Mouse (Mus musculus) granulocyte monocyte progenitor cell, adult 5-6 weeks (primary cell): ENCODE data around the gene Ppm1l. TPM values are rescaled to one million over a fixed set of nuclear protein-coding genes. Genes with fewer than 3 reads are reported as not detected.
"Not testable (repeated sequence)": the region's sequence is repeated elsewhere in the genome, so short reads cannot be mapped to it uniquely, and the experiment has no call there.

Experiments used
- ATAC-seq: replicated peaks from 2 replicates; pipeline ENCODE4 v1.8.0; 2016; ENCODE audit warnings: mild to moderate bottlenecking, moderate TSS enrichment, inconsistent platforms; ENCODE audit not compliant: poor library complexity, severe bottlenecking
- total RNA-seq, 2 experiments: library from RNA; stranded (forward) in 1 of 2; stranded (reverse) in 1 of 2; fragments of 200-712, 200-1000 nt in 1 of 2; fragments of >200 nt in 1 of 2; fragmentation: Nextera tagmentation in 1 of 2; gene quantifications; 2 replicates each; pipeline ENCODE4 v1.2.3; 2014 to 2017

The Ppm1l gene
- total RNA-seq, 2 experiments from 2014 or later: 0.72 to 1.3 TPM

DNA sequence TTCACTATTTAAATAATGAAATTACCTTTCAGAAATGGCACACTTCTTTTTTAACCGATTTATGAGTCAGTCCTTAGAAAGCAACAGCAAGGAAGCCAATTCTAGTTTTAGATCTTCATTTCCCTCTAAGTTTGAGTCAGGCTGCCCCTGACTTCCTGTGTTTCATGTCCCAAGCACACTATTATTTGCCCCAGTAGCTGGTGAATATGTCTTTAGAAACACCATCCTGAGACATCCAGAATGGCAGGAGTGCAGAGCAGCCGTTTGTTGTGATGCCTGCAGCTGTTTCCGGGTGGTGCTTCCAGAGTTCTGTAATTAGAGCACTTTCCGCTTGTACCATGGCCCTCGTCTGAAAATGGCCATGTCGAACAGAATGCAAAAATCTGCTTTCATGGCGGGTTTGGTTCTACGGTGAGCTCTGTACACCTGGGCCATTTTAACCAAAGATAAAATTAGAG, 208.4 kb downstream of the Ppm1l start:
- peak; percentile 39; the same call in 1 of the 2 replicates for ATAC-seq

DNA sequence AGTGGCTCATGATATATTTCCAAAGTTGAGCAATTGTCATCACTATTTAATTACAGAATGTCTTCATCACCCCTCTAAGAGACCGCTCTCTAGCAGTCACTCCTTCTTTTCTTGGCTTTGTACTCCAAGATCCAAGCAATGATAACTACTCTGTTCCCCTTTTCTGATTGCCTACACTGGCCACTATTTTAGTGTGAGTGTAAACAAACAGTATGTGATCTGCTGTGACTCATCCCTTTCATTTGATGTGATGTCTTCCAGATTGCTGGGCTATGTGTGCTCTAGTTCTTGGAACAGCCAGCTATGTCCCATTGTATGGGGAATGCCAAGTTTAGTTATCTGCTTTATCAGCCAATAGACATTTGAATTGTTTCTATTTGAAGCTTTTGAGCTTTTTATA, 210.7 kb downstream of the Ppm1l start:
- peak; percentile 70 for ATAC-seq

DNA sequence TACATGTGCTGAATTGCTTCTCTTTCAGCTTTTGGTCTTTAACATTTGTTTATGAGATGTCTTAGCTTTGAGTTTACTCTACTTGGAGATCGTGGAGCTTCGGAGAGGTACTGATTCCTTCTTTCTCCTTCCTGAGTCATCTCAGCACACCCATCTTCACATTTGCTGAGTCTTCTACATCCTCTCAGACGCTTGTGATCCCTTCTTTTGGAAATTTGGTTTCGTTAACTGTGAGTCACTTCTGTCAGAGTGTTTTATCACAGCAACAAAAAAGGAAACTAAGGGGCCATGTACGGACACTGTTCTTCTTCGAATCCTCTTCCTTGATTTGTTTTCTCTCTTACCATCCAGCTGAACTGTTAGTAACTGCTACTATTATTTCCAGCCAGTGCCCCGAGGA, 212.9 kb downstream of the Ppm1l start:
- ATAC-seq: no peak

DNA sequence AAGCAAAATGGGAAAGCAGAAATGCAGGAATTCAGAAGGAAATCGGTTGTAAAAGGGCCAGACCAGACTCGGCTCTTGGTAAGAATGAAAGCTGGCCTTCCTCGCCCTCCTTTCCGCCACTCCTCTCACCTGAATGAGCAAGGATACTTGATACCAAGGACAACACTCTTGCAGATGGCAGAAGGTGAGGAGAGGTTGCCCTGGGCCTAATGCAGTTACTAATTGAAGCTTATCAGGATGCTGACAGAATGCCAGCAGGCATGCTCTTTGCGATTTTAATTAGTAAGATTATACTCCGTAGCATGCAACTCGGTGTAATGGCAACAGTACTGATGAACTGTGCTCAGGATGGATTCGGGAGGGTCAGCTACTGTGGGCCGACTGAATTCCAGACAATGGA, 214.8 kb downstream of the Ppm1l start:
- no peak for ATAC-seq

DNA sequence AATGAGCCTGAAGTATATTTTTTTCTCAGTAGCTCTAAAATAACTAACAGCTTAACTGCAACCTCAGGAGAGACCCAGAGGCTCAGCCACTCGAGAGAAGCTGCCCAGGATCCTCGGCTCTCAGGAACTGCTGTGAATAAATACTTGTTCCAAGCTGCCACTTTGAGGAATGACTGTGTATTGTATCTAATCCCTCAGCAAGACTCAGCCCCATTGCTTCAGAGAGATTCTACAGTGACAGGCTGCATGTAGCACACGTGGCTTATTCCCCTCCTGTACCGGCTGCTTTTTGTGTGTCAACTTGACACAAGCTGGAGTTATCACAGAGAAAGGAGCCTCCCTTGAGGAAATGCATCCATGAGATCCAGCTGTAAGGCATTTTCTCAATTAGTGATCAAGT, 216.0 kb downstream of the Ppm1l start:
- ATAC-seq: no peak

DNA sequence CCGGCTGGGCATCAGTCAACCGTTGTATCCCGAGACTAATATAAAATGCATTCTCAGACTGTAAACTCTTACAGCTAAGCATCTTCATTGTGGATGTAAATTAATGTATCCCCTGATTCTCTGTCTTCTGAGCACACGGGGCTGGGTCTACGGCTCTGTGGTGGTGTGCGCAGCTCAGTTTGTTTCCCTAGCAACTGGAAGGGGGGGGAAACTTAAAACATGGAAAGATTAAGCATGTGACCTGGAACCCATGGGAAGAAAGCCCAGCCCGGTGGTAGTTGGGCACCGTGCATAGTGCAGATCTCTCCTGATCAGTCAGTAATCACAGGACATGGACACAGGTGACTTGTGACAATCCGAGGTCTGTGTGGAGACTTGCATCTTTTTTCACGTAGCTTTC, 218.8 kb downstream of the Ppm1l start:
- no peak for ATAC-seq

DNA sequence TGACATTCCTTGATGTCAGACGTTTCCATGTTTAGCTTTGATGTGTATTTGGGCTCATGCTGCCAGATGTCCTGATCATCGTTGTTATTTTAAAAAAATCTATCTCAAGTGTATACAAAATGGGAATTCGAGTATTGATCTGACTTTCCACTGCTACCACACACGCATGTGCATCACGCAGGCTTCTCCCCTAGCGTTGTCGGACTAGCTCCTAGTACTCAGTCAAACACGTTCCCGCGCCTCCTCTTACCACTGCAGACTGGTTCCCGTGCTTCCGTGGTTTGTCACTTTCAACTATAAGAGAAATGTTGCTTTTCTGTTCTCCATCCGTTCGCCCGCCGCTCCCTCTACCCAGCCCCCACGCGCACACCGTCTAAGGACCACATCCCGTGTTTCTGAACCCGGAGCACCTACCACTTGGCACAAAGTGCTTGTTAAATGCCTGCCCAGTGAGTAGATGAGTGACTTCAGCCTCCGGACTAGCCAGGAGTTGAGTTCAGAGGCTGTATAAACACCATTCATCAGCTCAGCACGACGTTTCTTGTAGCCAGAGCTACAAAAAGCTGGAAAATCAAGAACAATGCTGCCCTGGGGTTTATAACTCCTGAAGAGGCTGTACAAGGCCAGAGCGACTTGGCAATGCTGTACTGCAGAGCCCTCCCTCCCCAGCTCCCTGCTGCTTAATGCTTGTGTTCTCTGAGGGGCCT, 219.4 kb downstream of the Ppm1l start:
- ATAC-seq: no peak

DNA sequence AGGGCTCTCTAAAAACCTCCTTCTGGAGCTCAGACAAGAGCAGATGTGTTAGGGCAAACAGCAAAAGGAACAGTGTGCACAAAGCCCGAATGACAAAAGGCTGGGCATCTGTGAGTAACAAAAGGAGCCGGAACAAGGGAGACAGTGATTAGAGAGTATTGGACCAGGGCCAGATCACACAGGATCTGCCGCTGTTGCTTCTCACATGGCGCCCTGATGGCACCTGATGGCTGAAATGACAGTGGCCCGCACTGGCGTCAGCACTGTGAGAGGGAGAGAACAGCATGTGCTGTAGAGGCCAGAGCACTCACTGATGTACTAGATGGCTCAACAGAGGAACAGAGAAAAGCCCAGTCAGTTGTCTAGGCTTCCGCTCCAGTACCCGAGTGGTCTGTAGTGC, 226.3 kb downstream of the Ppm1l start:
- ATAC-seq: no peak

DNA sequence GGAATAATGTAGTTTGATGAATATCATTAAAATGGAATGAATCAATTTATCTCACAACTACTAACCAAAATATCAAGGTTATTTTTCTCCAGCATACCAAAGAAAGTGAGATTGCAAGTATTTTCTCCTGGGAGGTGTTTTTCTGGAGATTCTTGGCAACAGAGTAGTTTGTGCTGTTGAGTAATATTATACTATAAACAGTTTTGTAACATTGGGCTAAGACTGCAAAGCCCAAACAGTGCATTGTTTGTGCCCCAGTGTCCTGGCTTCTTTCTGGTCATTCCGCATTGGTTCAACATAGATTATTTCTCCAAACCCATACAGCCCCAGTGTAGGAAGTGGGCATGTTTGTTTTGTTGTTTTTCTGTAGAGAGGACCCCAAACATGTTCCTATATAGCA, 227.1 kb downstream of the Ppm1l start:
- ATAC-seq: no peak

DNA sequence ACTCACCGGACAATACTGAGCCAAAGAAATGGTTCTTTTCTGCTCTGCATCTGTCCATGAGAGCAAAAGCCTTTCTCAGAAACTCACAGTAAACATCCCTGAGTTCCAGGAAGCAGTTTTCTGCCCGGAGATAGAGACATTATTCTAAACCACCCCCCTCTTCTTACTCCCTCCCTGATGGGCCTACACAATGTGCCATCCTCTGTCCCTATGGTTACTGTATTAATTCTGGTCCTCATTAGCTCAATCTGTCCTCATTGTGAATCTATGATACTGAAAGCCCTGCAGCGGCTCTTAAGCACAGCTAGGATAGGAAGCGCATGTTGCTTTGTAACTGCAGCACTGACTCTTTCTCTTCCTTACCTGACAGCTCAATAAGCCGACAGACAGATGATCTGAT, 228.4 kb downstream of the Ppm1l start:
- ATAC-seq: no peak

DNA sequence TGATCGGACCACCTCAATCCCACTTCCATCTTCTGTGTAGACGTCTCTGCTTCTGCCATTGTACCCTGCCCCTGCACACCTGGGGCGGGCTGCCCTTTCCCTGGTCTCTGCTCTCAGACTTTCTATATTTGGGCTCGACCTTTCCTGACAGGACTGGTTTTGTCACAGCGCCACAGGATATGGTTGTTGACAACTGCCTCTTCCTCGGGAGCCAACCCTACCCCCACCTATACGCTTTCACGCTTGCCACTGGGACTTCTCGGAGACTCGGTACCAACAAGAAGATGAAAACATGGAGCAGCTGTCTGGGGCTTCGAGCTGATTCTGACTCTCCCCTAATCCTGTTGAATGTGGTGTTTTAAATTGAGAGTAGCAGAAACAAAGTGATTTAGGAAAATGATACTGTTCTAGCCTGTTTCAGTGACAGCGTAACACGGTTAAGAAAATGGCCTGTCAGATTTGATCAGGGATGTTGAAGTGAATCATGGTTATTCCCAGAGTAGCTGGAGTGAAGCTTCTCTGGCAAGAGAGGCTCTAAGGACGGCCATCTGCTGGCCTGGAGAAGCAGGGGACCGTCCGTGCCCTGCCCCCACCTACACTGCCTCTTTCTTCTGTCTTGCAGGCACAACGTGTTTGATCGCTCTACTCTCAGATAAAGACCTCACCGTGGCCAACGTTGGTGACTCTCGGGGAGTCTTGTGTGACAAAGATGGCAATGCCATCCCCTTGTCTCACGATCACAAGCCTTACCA, 232.2 kb downstream of the Ppm1l start:
- no peak for ATAC-seq

DNA sequence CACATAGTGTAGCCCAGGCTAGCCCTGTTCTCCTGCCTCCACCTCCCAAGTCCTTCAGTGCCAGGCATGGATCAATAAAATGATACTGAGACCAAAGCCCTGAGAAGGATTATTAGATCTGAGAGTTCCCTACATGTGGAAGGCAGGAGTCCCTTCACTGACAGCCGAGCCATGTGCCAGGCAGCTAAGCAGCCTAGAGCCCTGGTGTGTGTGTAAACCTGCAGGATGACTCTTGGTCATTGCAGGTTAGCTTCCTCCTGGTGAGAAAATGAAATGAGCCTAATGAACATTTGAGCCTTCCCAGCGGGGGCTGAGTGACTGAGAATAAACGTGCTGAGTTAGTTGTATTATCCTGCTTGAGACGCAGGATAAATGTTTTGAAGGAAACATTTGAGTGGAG, 232.9 kb downstream of the Ppm1l start:
- ATAC-seq: no peak

DNA sequence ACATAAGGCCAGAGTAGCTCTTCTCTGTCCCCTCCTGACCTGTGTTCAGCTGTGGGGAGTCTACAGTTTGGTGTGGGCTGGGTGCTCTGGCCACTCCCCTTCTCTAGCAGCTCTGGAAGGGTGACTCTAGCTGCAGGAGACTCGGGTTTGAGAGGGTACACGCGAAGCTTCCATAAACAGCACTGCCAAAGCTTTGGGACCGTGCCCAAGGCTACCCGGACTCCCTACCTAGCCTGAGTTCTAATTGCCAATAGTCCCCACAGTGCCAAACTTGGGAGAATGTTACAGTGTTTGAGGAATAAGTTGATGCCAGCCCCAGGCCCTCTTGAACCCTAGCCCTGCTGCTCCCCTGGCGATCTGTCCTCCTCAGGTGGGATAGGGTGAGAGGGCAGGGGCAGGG, 238.8 kb downstream of the Ppm1l start:
- no peak for ATAC-seq

DNA sequence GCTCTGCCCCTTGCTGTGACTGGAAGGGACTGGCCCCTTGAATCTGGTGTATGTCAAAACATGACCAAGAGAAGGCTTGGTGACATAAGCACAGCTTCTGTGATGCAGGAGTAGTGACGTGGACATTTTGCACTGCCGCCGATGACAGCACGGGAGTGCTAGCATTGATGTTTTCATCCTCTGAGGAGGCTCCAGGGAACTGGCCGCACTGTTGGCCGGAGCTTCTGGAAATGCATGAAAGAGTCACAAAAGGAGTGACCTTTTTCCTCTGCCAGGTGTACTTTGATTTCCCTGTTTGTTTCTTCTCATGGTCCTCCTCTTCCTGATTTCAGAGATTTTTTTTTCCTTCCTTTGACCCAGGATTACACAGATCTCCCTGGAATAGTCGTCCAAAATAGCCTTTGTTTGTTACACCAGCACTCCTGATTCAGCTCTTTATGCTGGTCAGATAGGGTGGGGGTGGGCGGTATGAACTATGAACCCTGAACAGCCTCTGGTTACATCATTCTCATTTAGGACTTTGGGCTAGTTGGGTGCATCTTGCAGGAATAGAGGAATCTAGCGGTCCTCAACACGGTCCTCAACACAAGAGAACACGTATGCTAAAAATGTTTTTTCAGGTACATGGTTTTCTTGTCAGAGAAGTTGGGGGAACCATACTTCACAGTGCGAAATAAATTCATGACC, 239.6 kb downstream of the Ppm1l start:
- ATAC-seq: no peak

DNA sequence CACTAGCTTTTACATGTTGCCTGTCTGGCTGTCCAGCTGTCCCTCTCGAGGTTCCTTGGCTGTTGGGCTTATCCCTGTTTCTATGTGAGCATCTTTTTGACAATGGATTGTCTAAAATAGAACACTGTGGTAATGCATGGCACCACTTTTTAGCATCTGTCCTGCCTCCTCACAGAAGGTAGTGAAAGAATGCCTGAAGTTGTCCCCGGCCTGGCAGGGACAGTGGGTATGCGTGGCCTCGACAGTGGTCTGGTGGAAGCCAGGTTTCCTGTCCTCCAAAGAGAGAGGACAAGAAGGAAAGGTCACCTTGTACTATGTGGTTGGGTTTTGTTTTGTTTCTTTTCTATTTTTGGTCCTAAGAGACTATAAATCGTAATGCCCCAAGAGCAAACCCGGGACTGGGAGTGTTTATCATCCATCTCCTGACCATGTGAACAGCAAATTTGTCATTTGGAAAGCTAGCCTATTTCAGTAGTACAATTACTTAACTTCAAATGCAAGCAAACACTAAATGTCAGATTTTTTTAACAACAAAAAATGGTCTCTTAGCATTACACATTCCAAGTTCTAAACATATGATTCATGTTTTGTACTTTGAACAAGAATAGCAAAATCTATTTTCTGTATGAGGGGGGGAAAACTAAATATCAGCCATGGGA, 242.8 kb downstream of the Ppm1l start:
- no peak for ATAC-seq

DNA sequence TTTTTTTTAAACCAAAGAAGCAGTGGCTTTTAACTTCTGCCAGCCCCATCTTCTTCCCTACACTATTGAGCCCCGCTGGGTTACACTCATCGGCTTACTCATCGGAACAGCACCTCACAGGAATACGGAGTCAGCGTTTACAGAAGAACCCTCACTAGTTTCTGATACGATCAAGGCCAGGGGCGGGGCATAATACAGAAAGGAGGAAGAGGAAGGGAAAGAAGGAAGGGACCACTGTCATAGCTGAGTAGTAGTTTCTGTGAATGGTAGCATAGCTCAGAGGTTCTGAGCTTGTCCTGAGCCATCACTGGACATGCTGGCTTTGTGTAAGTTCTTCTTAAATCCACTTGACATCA, 243.3 kb downstream of the Ppm1l start:
- ATAC-seq: peak; percentile 99

DNA sequence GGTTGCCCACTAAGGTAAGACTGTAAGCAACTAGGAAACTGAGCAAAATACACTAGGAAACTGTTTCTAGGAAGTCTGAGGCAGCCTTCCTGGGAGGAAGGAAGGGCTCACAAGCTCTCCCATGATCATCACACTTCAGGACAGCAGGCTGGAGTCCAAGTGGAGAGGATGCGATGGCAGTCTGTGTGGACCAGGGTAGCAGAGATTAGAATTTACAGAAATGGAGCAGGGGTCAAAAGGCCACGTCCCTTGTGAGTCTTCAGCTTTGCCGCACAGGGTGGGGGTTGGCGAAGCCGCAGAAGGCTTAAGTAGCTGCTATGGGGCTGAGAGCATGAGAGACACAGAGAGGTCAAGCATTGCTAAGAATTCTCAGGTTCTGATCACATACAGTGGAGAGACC, 245.0 kb downstream of the Ppm1l start:
- ATAC-seq: no peak

DNA sequence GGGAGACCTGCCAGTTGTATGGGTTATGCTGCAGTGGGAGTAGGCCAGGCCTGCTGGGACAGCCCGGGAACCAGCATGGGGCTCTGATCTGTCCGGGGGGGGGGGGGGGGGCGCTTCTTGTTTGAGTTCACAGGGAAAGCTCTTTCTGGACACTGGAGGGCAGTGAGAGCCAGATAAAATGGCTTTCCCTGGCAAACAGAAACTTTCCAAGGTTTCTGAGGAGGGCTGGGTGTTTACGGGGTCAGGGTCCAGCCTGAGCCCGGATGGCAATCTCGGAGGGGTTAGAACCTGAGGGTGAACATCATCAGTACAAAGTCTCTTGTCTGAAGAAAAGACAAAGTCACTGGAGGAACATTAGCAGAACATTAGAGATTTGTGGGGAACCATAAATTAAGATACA, 246.7 kb downstream of the Ppm1l start:
- ATAC-seq: no peak

DNA sequence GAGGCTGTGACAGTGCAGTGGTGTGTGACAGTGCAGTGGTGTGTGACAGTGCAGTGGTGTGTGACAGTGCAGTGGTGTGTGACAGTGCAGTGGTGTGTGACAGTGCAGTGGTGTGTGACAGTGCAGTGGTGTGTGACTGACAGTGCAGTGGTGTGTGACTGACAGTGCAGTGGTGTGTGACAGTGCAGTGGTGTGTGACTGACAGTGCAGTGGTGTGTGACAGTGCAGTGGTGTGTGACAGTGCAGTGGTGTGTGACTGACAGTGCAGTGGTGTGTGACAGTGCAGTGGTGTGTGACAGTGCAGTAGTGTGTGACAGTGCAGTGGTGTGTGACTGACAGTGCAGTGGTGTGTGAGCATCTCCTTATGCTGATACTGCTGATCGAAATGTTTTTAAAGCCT, 248.9 kb downstream of the Ppm1l start:
- ATAC-seq: not testable (repeated sequence)

DNA sequence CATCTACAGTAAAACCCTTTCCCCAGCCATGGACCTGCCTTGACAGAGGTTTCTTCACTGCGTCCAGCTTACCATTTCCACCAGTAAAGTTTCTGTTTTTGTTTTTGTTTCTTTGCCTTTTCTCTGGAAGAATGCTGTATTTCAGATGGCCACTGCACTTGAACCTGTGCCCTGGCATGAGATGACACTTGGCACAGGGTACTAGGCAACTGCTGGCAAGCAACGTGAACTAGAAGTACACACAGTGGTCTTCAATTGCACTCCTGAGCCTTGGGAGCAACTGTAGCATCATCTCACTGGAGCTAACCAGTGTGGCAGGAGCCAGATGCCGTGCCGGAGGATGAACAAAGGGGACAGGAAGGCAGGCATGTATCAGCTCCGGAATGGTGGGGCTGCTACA, 255.9 kb downstream of the Ppm1l start:
- ATAC-seq: no peak

DNA sequence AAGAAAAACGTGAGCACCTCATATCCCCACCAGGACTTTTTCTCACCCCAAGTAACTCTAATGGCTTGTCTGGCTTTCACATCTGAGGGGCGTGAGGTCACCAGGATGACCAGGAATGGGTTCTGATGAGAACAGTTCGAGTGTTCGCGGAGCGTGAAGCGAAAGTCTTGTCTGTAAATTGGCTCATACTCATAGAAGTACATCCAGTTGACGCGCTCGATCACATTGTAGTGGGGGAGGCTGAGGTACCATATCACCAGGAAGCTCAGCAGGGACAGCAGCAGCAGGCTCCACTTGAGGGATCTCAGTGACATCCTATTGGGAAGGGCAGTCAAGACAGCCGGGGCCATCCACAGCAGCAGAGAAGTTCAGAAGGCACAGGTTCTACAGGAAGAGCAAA, 258.9 kb downstream of the Ppm1l start:
- ATAC-seq: no peak
